Mouse (Mus musculus) adrenal gland, postnatal 10 days (tissue): ENCODE measurements around the gene Phlpp1. TPM values are rescaled to one million over a fixed set of nuclear protein-coding genes. Genes with fewer than 3 reads are reported as not detected.
A peak's percentile ranks its signal among the peaks of the same experiment; 100 is the strongest.

Experiments used
- DNase-seq: peaks from one replicate; pipeline ENCODE4 v3.0.0; 2021; ENCODE audit warnings: mixed read lengths
- total RNA-seq, 2 experiments: library from RNA; stranded (reverse); gene quantifications; 2 replicates each; pipeline ENCODE4 v1.2.3; 2021

Gene Phlpp1
- total RNA-seq, 2 experiments from 2014 or later, result 16.4 to 22.3 TPM

GRCm38 (mm10) chr1:106193487-106193886, 21.9 kb downstream of the Phlpp1 start:
- DNase-seq, result no peak

DNA sequence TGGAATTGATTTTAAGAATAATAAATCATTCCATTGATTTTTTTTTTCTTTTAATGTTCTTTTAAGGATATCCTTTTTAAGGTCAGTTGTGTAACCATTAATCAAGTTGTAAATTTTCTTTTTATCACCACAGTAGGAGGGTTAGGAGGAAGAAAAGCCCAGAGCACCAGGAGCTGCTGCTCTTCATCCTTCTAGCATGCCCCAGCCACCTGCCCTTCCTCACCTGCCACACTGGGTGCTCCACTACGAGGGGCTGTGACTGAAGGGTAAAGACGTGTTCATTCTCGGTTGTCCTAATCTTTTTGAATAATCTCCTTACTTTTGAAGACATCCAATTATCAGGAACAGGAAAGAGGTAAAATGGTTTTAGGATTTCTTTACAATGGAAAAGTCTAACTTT, 22.7 kb downstream of the Phlpp1 start:
- DNase-seq, result no peak

DNA sequence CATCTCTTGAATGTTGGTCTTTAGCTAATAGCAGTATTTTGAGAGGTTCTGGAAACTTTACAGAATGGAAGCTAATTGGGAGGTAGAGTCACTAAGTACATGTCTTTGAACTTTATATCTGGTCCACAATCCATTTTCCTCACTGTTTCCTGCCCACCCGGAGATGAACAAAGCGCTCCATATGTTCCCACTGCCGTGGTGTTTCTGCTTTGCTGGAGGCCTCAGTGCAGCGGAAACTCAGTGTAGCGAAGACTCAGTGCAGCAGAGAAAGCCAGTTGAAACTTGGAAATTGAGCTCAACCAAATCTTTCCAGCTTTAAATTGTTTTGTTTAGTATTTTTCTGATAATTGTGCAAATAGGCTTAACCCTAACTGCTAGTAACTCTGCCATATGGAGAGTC, 26.4 kb downstream of the Phlpp1 start:
- DNase-seq, result no peak

DNA sequence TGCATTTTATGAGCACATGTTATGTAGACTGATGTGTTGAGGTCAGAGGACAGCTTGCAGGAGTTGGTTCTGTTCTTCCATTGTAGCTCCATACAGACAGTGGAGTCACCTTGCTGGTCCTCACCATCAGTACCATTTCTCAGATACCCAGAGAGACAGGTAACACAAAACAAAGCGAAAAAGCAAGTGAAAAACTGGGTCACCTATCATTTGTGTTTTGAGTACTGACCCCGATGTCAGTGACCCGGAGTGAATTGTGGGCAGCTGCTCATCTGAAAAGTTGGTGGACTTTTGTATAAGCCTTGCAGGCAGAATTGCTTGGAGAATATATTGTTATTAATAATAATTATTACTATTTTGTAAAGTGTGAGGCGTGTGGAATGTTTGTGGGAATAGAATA, 27.6 kb downstream of the Phlpp1 start:
- DNase-seq, result no peak

DNA sequence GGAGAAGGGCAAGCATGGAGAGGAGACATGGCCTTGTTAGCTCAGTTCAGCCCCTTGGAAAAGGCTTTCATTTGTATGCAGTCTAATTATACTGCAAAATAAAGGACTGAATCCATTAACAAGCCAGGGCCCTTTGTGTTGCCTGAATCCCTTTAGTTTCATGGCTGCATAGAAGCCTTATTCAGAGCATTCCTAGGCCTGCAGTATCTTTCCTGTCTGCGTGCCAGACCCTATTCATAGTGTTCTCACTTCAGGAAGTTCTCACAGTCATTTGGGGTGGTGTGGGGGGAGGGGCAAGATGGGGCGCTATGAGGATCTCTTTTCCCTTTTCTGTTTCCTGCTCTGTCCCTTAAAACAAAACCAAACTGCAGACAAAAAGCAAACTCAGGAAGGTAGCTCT, 28.1 kb downstream of the Phlpp1 start:
- peak; percentile 45 for DNase-seq

DNA sequence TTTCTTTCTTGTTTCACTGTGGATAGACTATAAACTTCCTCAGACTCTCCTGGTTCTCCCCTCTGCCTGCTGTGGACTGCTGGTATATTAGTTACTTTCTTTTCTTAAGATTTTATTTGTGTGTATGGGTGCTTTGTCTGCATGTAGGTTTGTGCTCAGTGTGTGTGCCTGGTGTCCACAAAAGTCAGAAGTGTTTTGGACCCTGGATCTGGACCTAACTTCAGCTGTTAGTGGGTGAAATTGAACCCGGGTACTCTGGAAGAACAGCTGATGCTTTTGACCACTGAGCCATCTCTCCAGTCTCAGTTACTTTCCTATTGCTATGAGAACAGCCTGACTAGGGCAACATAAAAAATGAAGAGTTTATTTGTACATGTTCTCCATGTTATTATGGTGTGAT, 29.5 kb downstream of the Phlpp1 start:
- no peak for DNase-seq

DNA sequence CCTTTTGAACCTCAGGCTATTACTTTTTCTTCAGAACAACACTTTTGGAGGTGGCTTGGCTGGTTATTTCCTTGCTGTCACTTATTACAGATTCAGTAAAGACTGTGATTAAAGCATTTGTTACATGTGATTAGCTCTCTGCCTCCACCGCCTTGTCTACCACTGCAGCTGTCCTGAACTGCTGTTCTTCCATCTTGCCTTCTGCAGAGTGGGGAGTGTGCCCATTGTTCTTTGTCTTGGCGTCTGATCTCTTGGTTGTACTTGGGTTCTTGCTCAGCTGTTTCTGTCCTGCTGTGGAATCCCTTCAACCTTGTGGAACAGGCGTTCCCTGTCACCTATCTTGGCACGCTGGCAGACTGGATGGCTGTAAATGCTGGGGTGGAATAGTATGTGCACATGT, 30.4 kb downstream of the Phlpp1 start:
- DNase-seq, result no peak

DNA sequence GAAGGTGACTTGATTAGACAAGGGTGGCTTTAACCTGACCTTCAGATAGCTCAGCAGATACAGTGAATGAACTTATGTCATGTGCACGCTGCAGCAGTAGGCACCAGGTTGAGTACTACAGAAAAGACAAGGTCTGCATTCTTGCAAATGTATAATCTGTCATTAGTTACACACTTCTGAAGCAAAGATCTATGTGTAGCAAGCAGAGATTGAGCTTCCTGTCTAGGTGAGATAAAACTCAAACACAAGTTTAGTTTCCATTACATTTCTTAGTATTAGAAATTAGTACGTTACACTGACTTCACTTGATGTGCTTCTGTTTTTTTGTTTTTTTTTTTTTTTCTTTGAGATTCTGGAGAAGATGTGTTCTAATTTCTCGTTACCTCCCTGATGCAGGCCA, 32.4 kb downstream of the Phlpp1 start:
- DNase-seq, result no peak

DNA sequence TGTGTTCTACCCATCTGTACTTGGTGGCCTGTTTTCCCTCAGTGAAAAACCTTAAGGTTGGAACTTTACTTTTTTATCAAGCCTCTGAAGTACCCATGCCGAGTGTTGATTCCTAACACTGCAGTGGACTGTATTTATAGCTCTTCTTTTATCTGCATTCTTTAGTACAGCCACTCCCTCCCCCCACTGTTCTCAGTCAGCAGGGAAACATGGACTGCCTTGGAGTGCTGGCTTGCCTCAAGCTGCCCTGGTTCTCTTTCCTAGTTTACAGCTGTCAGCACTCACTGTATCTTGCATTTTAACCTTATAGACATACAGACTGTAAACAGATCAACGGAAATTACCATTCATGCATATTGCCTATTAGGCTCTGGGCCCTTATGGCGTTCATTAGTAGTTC, 32.8 kb downstream of the Phlpp1 start:
- DNase-seq, result peak; percentile 20

DNA sequence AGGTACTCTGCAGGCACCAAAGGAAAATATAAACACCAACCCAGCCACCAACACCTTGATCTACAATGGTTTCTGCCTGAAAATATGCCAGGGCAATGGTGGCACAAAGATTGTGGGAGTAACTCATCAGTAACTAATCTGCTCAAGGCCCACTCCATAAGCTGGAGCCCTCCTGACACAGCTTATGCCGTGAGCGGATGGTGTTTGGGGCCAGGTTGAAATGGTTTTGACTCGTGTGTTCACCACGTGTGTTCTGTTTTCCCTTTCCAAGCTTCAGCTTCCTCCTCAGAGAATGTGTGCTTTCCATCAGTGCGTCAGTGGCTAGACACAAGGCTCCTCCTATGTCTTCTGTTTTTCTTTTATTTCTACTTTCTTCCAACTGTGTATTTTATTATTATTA, 37.0 kb downstream of the Phlpp1 start:
- DNase-seq, result no peak

DNA sequence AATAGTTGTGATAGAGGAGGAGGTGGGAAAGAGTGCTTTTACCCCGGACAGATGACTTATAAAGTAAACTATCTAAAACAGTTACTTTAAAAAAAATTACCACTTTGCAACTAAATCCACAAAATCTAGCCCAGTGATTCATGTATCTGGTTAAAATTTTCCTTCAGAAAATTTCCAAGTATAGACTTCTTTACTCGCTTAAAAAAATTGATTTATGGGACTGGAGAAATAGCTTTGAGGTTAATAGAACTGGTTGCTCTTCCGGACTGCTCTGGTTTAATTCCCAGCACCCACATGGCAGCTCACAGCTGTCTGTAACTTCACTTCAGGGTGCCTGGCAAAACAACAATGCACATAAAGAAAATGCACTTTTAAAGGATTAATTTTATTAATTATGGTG, 38.9 kb downstream of the Phlpp1 start:
- no peak for DNase-seq

DNA sequence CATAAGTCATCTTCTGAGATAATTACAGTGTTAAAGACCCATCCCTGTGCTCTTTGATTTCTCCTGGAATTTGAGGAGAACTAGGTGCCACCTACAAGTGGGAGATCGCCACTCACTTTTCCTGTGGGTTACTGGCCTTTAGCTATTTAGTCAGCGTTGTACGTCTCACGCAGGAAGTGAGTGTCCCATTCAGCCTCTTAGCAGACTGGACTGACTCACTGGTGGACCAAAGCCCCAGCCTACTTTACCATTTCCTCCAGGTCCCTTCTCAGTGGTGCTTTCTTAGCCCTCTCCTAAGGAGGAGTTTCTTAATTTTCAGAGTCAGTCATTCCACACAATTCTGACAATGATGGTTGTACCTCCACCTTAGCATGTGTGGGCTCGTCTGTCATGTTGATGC, 39.6 kb downstream of the Phlpp1 start:
- DNase-seq, result no peak

- no peak for DNase-seq
These were observed 48.9 kb downstream of the Phlpp1 start for GRCm38 (mm10) chr1:106220431-106220830.

DNA sequence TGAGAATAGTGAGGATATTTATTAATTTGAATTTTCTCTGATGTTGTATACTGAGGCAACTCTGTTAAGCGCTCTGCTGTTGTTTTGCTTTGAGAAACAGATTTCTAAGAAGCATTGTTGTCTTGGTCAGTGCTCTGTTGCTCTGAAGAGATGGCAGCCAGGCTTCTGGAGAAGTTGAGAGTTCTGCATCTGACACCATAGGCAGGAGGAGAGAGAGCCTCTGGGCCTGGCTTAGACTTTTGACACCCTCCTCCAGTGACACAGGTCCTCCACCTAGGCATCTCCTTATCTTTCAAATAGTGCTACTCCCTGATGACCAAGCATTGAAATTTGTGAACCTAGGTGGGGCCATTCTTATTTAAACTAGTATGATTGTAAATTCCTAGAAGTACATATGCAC, 49.8 kb downstream of the Phlpp1 start:
- DNase-seq, result no peak

- DNase-seq, result no peak
These were observed 50.4 kb downstream of the Phlpp1 start for GRCm38 (mm10) chr1:106221964-106222363.

- DNase-seq, result no peak
These were observed 55.1 kb downstream of the Phlpp1 start for GRCm38 (mm10) chr1:106226613-106227012.

GRCm38 (mm10) chr1:106230313-106230712, 58.8 kb downstream of the Phlpp1 start:
- DNase-seq, result peak; percentile 27

GRCm38 (mm10) chr1:106231345-106231744, 59.8 kb downstream of the Phlpp1 start:
- DNase-seq, result no peak

GRCm38 (mm10) chr1:106231805-106232459, 60.4 kb downstream of the Phlpp1 start:
- DNase-seq, result peak; percentile 32

DNA sequence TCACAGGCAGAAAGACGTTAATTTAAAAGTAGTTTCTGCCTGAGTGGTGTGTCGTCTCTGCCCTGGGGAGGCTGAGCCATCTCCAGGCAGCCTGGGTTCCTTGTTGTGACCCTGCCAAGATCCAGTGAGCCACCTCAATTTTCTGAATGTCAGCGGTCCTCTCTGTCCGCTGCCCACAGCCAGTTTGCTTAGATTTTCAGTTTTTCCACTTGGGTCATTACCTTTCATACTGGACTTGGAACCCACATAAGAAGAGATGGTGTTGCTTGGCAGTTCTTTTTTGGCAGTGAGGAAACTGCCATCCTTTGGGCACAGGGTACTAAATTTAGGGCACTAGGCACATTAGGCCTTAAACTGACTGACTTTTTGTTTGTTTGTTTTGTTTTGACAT, 60.9 kb downstream of the Phlpp1 start:
- DNase-seq, result no peak

DNA sequence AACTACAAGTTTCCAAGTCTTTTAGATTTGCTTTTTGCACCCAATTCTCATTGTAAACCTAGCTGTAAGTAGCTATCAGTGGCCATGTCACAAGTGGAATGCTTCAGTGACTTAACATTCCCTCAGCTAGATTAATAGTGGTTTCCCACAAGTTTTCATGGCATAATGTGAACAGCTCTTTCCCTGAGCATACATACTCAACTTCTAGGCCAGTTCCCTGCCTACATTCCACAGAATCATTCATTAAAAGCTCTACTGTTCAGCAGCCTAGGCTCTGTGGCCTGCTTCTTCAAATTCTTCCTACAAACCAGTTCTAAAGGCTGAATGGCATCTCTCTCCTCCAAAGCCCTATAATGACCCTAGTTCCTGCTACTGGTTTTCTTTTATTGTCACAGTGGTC, 65.4 kb downstream of the Phlpp1 start:
- DNase-seq, result no peak

DNA sequence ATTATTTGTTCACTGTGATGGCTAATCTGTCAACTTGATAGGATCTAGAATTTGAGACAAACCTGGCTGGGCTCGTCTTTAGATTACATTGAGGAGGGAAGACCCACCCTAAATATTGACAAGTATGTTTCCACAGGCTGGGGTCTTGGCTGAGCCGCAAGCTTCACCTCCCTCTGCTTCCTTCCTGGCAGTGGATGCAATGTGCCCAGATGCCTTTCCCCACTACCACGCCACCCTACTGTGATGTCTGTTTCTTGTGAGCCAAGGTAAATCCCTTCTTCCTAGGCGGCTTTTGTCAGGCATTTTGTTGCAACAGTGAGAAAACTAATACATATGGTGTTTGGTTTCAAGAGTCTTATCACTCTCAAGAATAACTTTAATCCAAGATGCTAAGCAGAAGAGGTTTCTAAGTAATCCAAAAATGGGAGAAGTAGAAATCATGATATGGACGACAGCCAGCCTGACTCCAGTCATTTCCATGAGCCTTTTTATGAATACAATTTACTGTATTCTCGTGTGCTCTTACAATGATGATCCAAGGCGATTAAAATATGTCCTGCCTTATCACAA, 68.6 kb downstream of the Phlpp1 start:
- DNase-seq, result no peak

- no peak for DNase-seq
These were observed 69.5 kb downstream of the Phlpp1 start for GRCm38 (mm10) chr1:106241059-106241458.

- DNase-seq, result no peak
These were observed 70.6 kb downstream of the Phlpp1 start for GRCm38 (mm10) chr1:106242129-106242528.

GRCm38 (mm10) chr1:106243371-106243770, 71.8 kb downstream of the Phlpp1 start:
- DNase-seq, result no peak
